ENCODE assay signal across 8 mouse cellular contexts in genomic region chr5:125056696-125057554, GRCm38 (mm10). TPM values are rescaled to one million over a fixed set of nuclear protein-coding genes. Genes with fewer than 3 reads are reported as not detected.
A peak's percentile ranks its signal among the peaks of the same experiment; 100 is the strongest.
DNase-seq lines count a peak whose midpoint lies in the region; ATAC-seq and TF ChIP-seq lines count a peak whose summit lies in the region.

No protein-coding gene starts in this region.

- WGBS in intestine, embryonic 14.5 days, result 7% methylated on average over 19 of the region's 19 CpGs
- 24% methylated on average over 19 of the region's 19 CpGs for WGBS in liver, embryonic 14.5 days (ENCODE audit: insufficient replicate concordance)
- 4% methylated on average over 19 of the region's 19 CpGs for WGBS in neural tube, embryonic 13.5 days

- H3K9ac ChIP-seq in intestine, embryonic 14.5 days (ENCODE audit: low read length), result no peak overlapping the region
- no peak overlapping the region for H3K9ac ChIP-seq in liver, embryonic 14.5 days (replicated peaks)
- peak overlapping the region; percentile 72 for H3K9ac ChIP-seq in neural tube, embryonic 13.5 days

- peak overlapping the region; percentile 57 for H3K4me3 ChIP-seq in bone marrow macrophage, adult 2 months (ENCODE audit: insufficient read depth, low read length)
- H3K4me3 ChIP-seq in intestine, embryonic 14.5 days (ENCODE audit: low read depth, low read length), result no peak overlapping the region
- no peak overlapping the region for H3K4me3 ChIP-seq in liver, embryonic 14.5 days (ENCODE audit: insufficient read depth in 1 of 2, low read depth in 2 of 2, low read length in 2 of 2)
- peak overlapping the region; percentile 29 for H3K4me3 ChIP-seq in neural tube, embryonic 13.5 days

- no peaks in the 10 kb centered on the region for H3K27me3 ChIP-seq in intestine, embryonic 14.5 days (replicated peaks; ENCODE audit: control insufficient read depth, insufficient read depth, low read length)
- H3K27me3 ChIP-seq in liver, embryonic 14.5 days (ENCODE audit: control insufficient read depth, insufficient read depth, low read length), result peaks cover 16% of the 10 kb centered on the region
- H3K27me3 ChIP-seq in neural tube, embryonic 13.5 days, result no peaks in the 10 kb centered on the region

- peak overlapping the region; percentile 9; the same call in 1 of the 2 replicates for H3K27ac ChIP-seq in bone marrow macrophage, adult 2 months (ENCODE audit: insufficient read depth, low read depth, low read length)
- H3K27ac ChIP-seq in intestine, embryonic 14.5 days (ENCODE audit: low read depth), result peak overlapping the region; percentile 74
- H3K27ac ChIP-seq in liver, embryonic 14.5 days, result no peak overlapping the region
- H3K27ac ChIP-seq in neural tube, embryonic 13.5 days (replicated peaks), result peak overlapping the region; percentile 86

- peaks cover 69% of the 10 kb centered on the region for H3K4me1 ChIP-seq in bone marrow macrophage, adult 2 months (ENCODE audit: control insufficient read depth, insufficient read depth, low read length)
- H3K4me1 ChIP-seq in intestine, embryonic 14.5 days (replicated peaks; ENCODE audit: control insufficient read depth, insufficient read depth, low read length), result peaks cover 47% of the 10 kb centered on the region
- H3K4me1 ChIP-seq in liver, embryonic 14.5 days (replicated peaks; ENCODE audit: control insufficient read depth in 2 of 2, insufficient read depth in 2 of 2, low read length in 1 of 2), result peaks cover 18 to 29% of the 10 kb centered on the region in 2 experiments
- H3K4me1 ChIP-seq in neural tube, embryonic 13.5 days (replicated peaks), result peaks cover 93% of the 10 kb centered on the region

- TF ChIP-seq CTCF in bone marrow macrophage, adult 2 months (IDR thresholded peaks at IDR 0.05; ENCODE audit: low read depth, low read length), result no peak
- TF ChIP-seq CTCF in liver, embryonic 14.5 days (IDR thresholded peaks at IDR 0.05; ENCODE audit: low read depth), result no peak

- H3K36me3 ChIP-seq in intestine, embryonic 14.5 days (ENCODE audit: control insufficient read depth, insufficient read depth, low read length), result peaks cover 39% of the 10 kb centered on the region
- no peaks in the 10 kb centered on the region for H3K36me3 ChIP-seq in liver, embryonic 14.5 days (replicated peaks; ENCODE audit: control insufficient read depth, insufficient read depth, low read depth)
- H3K36me3 ChIP-seq in neural tube, embryonic 13.5 days, result peaks cover 24% of the 10 kb centered on the region

- ATAC-seq in intestine, embryonic 14.5 days (replicated peaks; ENCODE audit: low FRiP score, low TSS enrichment, low read depth), result peak; percentile 30; the same call in 1 of the 2 replicates
- no peak for ATAC-seq in liver, embryonic 14.5 days (ENCODE audit: insufficient read depth)
- peak; percentile 15; the same call in 1 of the 2 replicates for ATAC-seq in neural tube, embryonic 13.5 days (ENCODE audit: low read depth)

- no peaks in the 10 kb centered on the region for H3K9me3 ChIP-seq in intestine, embryonic 14.5 days (ENCODE audit: control insufficient read depth, low read length)
- no peaks in the 10 kb centered on the region for H3K9me3 ChIP-seq in liver, embryonic 14.5 days (ENCODE audit: control insufficient read depth, low read length)
- no peaks in the 10 kb centered on the region for H3K9me3 ChIP-seq in neural tube, embryonic 13.5 days

- no peak for TF ChIP-seq POLR2A in bone marrow macrophage, adult 2 months (IDR thresholded peaks at IDR 0.05; ENCODE audit: borderline replicate concordance, low read depth, low read length)

- peak; percentile 55 for DNase-seq in ES-CJ7 (ENCODE audit: low read depth, low spot score)
- peak; percentile 91 for DNase-seq in gastrocnemius, postnatal 25 days
- peak; percentile 74 for DNase-seq in intestine, embryonic 14.5 days (ENCODE audit: low spot score)
- DNase-seq in liver, embryonic 14.5 days (ENCODE audit: low read depth in 3 of 3, low spot score in 3 of 3), result no peak
- DNase-seq in spleen, postnatal 36 days (ENCODE audit: low spot score in 2 of 2), result no peak
- DNase-seq in right cerebral cortex, postnatal 25 days, result no peak

- peak overlapping the region; percentile 44 for H3K4me2 ChIP-seq in intestine, embryonic 14.5 days (ENCODE audit: low read length)
- H3K4me2 ChIP-seq in liver, embryonic 14.5 days (ENCODE audit: low read depth), result 0 out of 2 replicates have a peak overlapping the region, but pooled peaks have one; percentile 4
- H3K4me2 ChIP-seq in neural tube, embryonic 13.5 days, result peak overlapping the region; percentile 59

- TF ChIP-seq EP300 in liver, embryonic 14.5 days (IDR thresholded peaks at IDR 0.05; ENCODE audit: low read depth), result no peak

RNA-seq across cellular contexts. Expression of gene Rflna, which starts 53.9 kb away (rescaled TPM):
- polyA plus RNA-seq in bone marrow macrophage, adult 2 months (2012; ENCODE audit: insufficient read depth, insufficient read length, missing spikeins), result not detected in 2 replicates
- total RNA-seq in gastrocnemius, postnatal 25 days (2021), result under 1 TPM; 0.33 to 0.43 TPM
- 3.0 and 4.7 TPM in 2 replicates for polyA plus RNA-seq in intestine, embryonic 14.5 days (2014; fragmentation: Nextera tagmentation; extraction: Ambion mirVana)
- polyA plus RNA-seq in liver, embryonic 14.5 days (2012; rRNA removed), result 0.38 TPM in 2 replicates
- polyA plus RNA-seq in liver, embryonic 14.5 days (2014; fragmentation: Nextera tagmentation; extraction: Ambion mirVana), result 0.15 and 0.32 TPM in 2 replicates
- 7.0 and 8.5 TPM in 2 replicates for polyA plus RNA-seq in neural tube, embryonic 13.5 days (2015; fragmentation: Nextera tagmentation; extraction: Ambion mirVana)

Comparison
In these comparisons a context has a peak if more than half of its experiments do, and no peak if none do; other contexts are left out.
1. DNase-seq: peak in ES-CJ7 (single experiment), gastrocnemius, postnatal 25 days (single experiment) and intestine, embryonic 14.5 days (single experiment); none in liver, embryonic 14.5 days (0 of 3), spleen, postnatal 36 days (0 of 2) and right cerebral cortex, postnatal 25 days (single experiment).
2. H3K4me3 ChIP-seq: peak in bone marrow macrophage, adult 2 months (single experiment) and neural tube, embryonic 13.5 days (single experiment); none in intestine, embryonic 14.5 days (single experiment) and liver, embryonic 14.5 days (0 of 2).
3. H3K4me2 ChIP-seq: peak in every context shown above with its lines; median percentile 59 in neural tube, embryonic 13.5 days; 44 in intestine, embryonic 14.5 days; 4 in liver, embryonic 14.5 days.